Mouse (Mus musculus): ENCODE data around the gene Cast. TPM values are rescaled to one million over a fixed set of nuclear protein-coding genes. Genes with fewer than 3 reads are reported as not detected.

Cast gene
- total and polyA plus RNA-seq, 3 experiments, result 15.3 to 24.9 (median 21.0) TPM

GRCm38 (mm10) chr13:74854338-74855047 is 45.9 kb upstream of the Cast start:
- Histone ChIP-seq H3K27me3 (replicated peaks) (no peaks in the 10 kb centered on the region), H3K4me2 (ENCODE audit: insufficient read depth, low read depth, poor library complexity, severe bottlenecking) (peak overlapping the region; percentile 42; the same call in 1 of the 2 replicates), H3K4me1 (ENCODE audit: control insufficient read depth in 1 of 2, insufficient read depth in 2 of 2) (peaks cover 0 to 6% of the 10 kb centered on the region in 2 experiments; a peak in 2 of 4 replicates), H3K27ac (ENCODE audit: insufficient read depth, low read depth) (no peak overlapping the region), H3K36me3 (replicated peaks in 1 of 2; ENCODE audit: control insufficient read depth in 1 of 2, insufficient read depth in 1 of 2, low read length in 1 of 2) (no peaks in the 10 kb centered on the region), H3K79me2 (replicated peaks; ENCODE audit: control insufficient read depth, extremely low read depth, insufficient read depth, poor library complexity, severe bottlenecking) (no peaks in the 10 kb centered on the region), H3K4me3 (replicated peaks in 1 of 3; ENCODE audit: low read depth in 2 of 3, low read length in 2 of 3, poor library complexity in 1 of 3) (no peak overlapping the region), H3K9ac (ENCODE audit: insufficient read depth, low read depth) (peak overlapping the region; percentile 42), H3K9me3 (replicated peaks; ENCODE audit: low read length) (no peaks in the 10 kb centered on the region)
- in situ Hi-C loops (cut with MboI; ENCODE audit: low pct_ligation_motif_present, low pct_unique_long_range_greater_than_20kb, low sequenced_read_pairs), result loop anchor here (5.0 to 25.0 kb wide), 3 partner anchors 217 to 1033 kb away; partner anchors contain the start of gene Erap1
- dilution Hi-C loops (cut with MboI; ENCODE audit: extremely low pct_ligation_motif_present, extremely low pct_unique_long_range_greater_than_20kb, low sequenced_read_pairs), result no loop called here
- peak; percentile 91 for DNase-seq (ENCODE audit: extremely low read depth)
- TF ChIP-seq EP300 (IDR thresholded peaks at IDR 0.05; ENCODE audit: low read length) (peak; percentile 15; the same call in 1 of the 2 replicates), SMC3 (IDR thresholded peaks at IDR 0.05; ENCODE audit: low read depth, low read length) (peak; percentile 86), KAT2A (IDR thresholded peaks at IDR 0.05; ENCODE audit: insufficient replicate concordance, low read length) (0 out of 2 replicates have a peak, but pooled peaks have one; percentile 32), NRF1 (IDR thresholded peaks at IDR 0.05; ENCODE audit: low read depth, low read length) (peak; percentile 38; the same call in 1 of the 2 replicates), MAFK (IDR thresholded peaks at IDR 0.05; ENCODE audit: insufficient replicate concordance, low read length) (no peak), ZMIZ1 (IDR thresholded peaks at IDR 0.05; ENCODE audit: low read depth, low read length) (no peak), ZC3H11A (IDR thresholded peaks at IDR 0.05; ENCODE audit: low read depth, low read length) (peak; percentile 60; the same call in 1 of the 2 replicates), ETS1 (conservative IDR thresholded peaks at IDR 0.05; ENCODE audit: low read depth, low read length) (0 out of 2 replicates have a peak, but pooled peaks have one; percentile 6), E2F4 (IDR thresholded peaks at IDR 0.05; ENCODE audit: insufficient replicate concordance, low read depth, low read length) (0 out of 2 replicates have a peak, but pooled peaks have one; percentile 42), UBTF (IDR thresholded peaks at IDR 0.05; ENCODE audit: low read depth, low read length) (no peak), JUND (conservative IDR thresholded peaks at IDR 0.05; ENCODE audit: low read depth, low read length) (peak; percentile 16; the same call in 1 of the 2 replicates), MEF2A (IDR thresholded peaks at IDR 0.05; ENCODE audit: borderline replicate concordance, low read depth, low read length) (peak; percentile 49; the same call in 1 of the 2 replicates), TCF12 (IDR thresholded peaks at IDR 0.05; ENCODE audit: low read depth, low read length) (0 out of 2 replicates have a peak, but pooled peaks have one; percentile 23), POLR2AphosphoS2 (IDR thresholded peaks at IDR 0.05; ENCODE audit: low read depth, low read length) (no peak), CTCF (conservative IDR thresholded peaks at IDR 0.05 in 1 of 2, IDR thresholded peaks at IDR 0.05 in 1 of 2; ENCODE audit: low read depth in 2 of 2, low read length in 2 of 2) (peak in 1 of 2 experiments; percentile 88; a peak in 2 of 4 replicates), IRF4 (IDR thresholded peaks at IDR 0.05; ENCODE audit: low read depth, low read length) (peak; percentile 39; the same call in 1 of the 2 replicates), HCFC1 (IDR thresholded peaks at IDR 0.05; ENCODE audit: low read depth, low read length) (peak; percentile 55), SIN3A (IDR thresholded peaks at IDR 0.05; ENCODE audit: low read length) (peak; percentile 74; the same call in 1 of the 2 replicates), PAX5 (IDR thresholded peaks at IDR 0.05; ENCODE audit: low read length) (no peak), RAD21 (IDR thresholded peaks at IDR 0.05; ENCODE audit: low read depth, low read length) (peak; percentile 88), GABPA (IDR thresholded peaks at IDR 0.05; ENCODE audit: insufficient replicate concordance, low read depth, low read length) (no peak), USF2 (conservative IDR thresholded peaks at IDR 0.05; ENCODE audit: low read depth, low read length) (no peak), NELFE (IDR thresholded peaks at IDR 0.05; ENCODE audit: low read depth, low read length) (no peak), ZKSCAN1 (IDR thresholded peaks at IDR 0.05; ENCODE audit: borderline replicate concordance, low read depth, low read length) (no peak), CHD1 (IDR thresholded peaks at IDR 0.05; ENCODE audit: low read depth, low read length) (no peak), JUN (IDR thresholded peaks at IDR 0.05; ENCODE audit: insufficient read depth, low read depth, low read length) (no peak), USF1 (IDR thresholded peaks at IDR 0.05; ENCODE audit: low read depth, low read length) (no peak), MYC (IDR thresholded peaks at IDR 0.05; ENCODE audit: low read depth, low read length) (peak; percentile 75), RCOR1 (conservative IDR thresholded peaks at IDR 0.05; ENCODE audit: low read depth, low read length) (no peak), POLR2A (IDR thresholded peaks at IDR 0.05; ENCODE audit: low read depth, low read length) (no peak; the same call in 1 of the 2 replicates), ZNF384 (IDR thresholded peaks at IDR 0.05; ENCODE audit: low read depth, low read length) (peak; percentile 11; the same call in 1 of the 2 replicates), TBP (conservative IDR thresholded peaks at IDR 0.05; ENCODE audit: low read depth, low read length) (0 out of 2 replicates have a peak, but pooled peaks have one; percentile 27), MAZ (IDR thresholded peaks at IDR 0.05; ENCODE audit: low read depth, low read length) (peak; percentile 60; the same call in 1 of the 2 replicates), ELF1 (IDR thresholded peaks at IDR 0.05; ENCODE audit: low read depth, low read length) (peak; percentile 84), CHD2 (IDR thresholded peaks at IDR 0.05; ENCODE audit: low read length) (no peak), BHLHE40 (IDR thresholded peaks at IDR 0.05; ENCODE audit: low read depth, low read length) (peak; percentile 32; the same call in 1 of the 2 replicates), MXI1 (IDR thresholded peaks at IDR 0.05; ENCODE audit: low read depth, low read length) (peak; percentile 33; the same call in 1 of the 2 replicates)
